Mouse (Mus musculus) neural tube, embryonic 14.5 days (tissue): ENCODE measurements around the gene Fam162a. TPM values are rescaled to one million over a fixed set of nuclear protein-coding genes. Genes with fewer than 3 reads are reported as not detected.
"Not testable (repeated sequence)": the region's sequence is repeated elsewhere in the genome, so short reads cannot be mapped to it uniquely, and the experiment has no call there.

Source experiments
- ATAC-seq: fragments of 200-750 bp; cut with Nextera tagmentation; 2 replicates; pipeline ENCODE4 v1.8.0; 2017; ENCODE audit warnings: low read depth, mild to moderate bottlenecking, moderate TSS enrichment, moderate library complexity
- H3K27ac ChIP-seq: fragments of 300-500 bp; sonication (generic); 2 replicates; pipeline ENCODE4 v1.5.1; 2014; ENCODE audit warnings: low read depth, mild to moderate bottlenecking, control low read depth, low read length, moderate library complexity, mixed read lengths
- H3K27me3 ChIP-seq: fragments of 300-500 bp; sonication (generic); 2 replicates; pipeline ENCODE4 v1.6.1; 2014; ENCODE audit warnings: low read length; ENCODE audit not compliant: control insufficient read depth, insufficient read depth
- H3K36me3 ChIP-seq: fragments of 300-500 bp; sonication (generic); 2 replicates; pipeline ENCODE4 v1.6.1; 2014; ENCODE audit warnings: low read length, mixed read lengths; ENCODE audit not compliant: control insufficient read depth, insufficient read depth
- H3K4me1 ChIP-seq: fragments of 300-500 bp; sonication (generic); 2 replicates; pipeline ENCODE4 v1.6.1; 2014; ENCODE audit warnings: low read length; ENCODE audit not compliant: control insufficient read depth, insufficient read depth
- H3K4me2 ChIP-seq: fragments of 300-500 bp; sonication (generic); 2 replicates; pipeline ENCODE4 v1.6.1; 2014; ENCODE audit warnings: mild to moderate bottlenecking, low read depth, low read length, control low read depth
- H3K4me3 ChIP-seq: fragments of 300-500 bp; sonication (generic); 2 replicates; pipeline ENCODE4 v1.5.1; 2014; ENCODE audit warnings: low read depth, low read length, control low read depth, mixed read lengths
- H3K9ac ChIP-seq: fragments of 300-500 bp; sonication (generic); replicated peaks from 2 replicates; pipeline ENCODE4 v1.6.1; 2014; ENCODE audit warnings: low read depth, mild to moderate bottlenecking, control low read depth, low read length, mixed read lengths
- H3K9me3 ChIP-seq: fragments of 300-500 bp; sonication (generic); 2 replicates; pipeline ENCODE4 v1.6.1; 2016; ENCODE audit warnings: low read length; ENCODE audit not compliant: control insufficient read depth
- WGBS: fragments of 180-500 bp; shearing (Covaris S2); extraction: QIAGEN DNeasy Blood & Tissue Kit; methylation state at CpG from one replicate; pipeline ENCODE4 v1.1.7; 2014; 5-methylcytosine and 5-hydroxymethylcytosine counted together
- polyA plus RNA-seq: library from polyadenylated mRNA; unstranded; fragments of >200 nt; fragmentation: Nextera tagmentation; extraction: Ambion mirVana; gene quantifications from 2 replicates; pipeline ENCODE4 v1.2.1, GENCODE M21; 2014

Fam162a gene
- polyA plus RNA-seq, 1 experiment from 2014 or later, result 125 TPM

- Histone ChIP-seq H3K4me3 (no peak overlapping the region), H3K27me3 (no peaks in the 10 kb centered on the region), H3K4me1 (peaks cover 14% of the 10 kb centered on the region; the same call in 1 of the 2 replicates), H3K27ac (no peak overlapping the region), H3K36me3 (no peaks in the 10 kb centered on the region), H3K4me2 (no peak overlapping the region), H3K9ac (no peak overlapping the region), H3K9me3 (no peaks in the 10 kb centered on the region)
- ATAC-seq, result no peak
- WGBS, result 50% methylated on average over 3 of the region's 3 CpGs
These were observed 3.0 kb downstream of the Fam162a start for GRCm38 (mm10) chr16:36068356-36068755.

- Histone ChIP-seq H3K9me3 (no peaks in the 10 kb centered on the region), H3K9ac (no peak overlapping the region), H3K4me2 (no peak overlapping the region), H3K27ac (no peak overlapping the region), H3K4me1 (peaks cover 14% of the 10 kb centered on the region; the same call in 1 of the 2 replicates), H3K27me3 (no peaks in the 10 kb centered on the region), H3K4me3 (no peak overlapping the region), H3K36me3 (no peaks in the 10 kb centered on the region)
- WGBS, result 78% methylated on average over 2 of the region's 2 CpGs
- ATAC-seq, result no peak
These were observed 3.7 kb downstream of the Fam162a start for GRCm38 (mm10) chr16:36067694-36068093.

GRCm38 (mm10) chr16:36064904-36065303, 6.5 kb downstream of the Fam162a start:
- Histone ChIP-seq H3K36me3 (no peaks in the 10 kb centered on the region), H3K27ac (no peak overlapping the region), H3K27me3 (no peaks in the 10 kb centered on the region), H3K9ac (no peak overlapping the region), H3K4me2 (no peak overlapping the region), H3K9me3 (no peaks in the 10 kb centered on the region), H3K4me1 (peaks cover 8% of the 10 kb centered on the region; the same call in 1 of the 2 replicates), H3K4me3 (no peak overlapping the region)
- ATAC-seq, result no peak
- 90% methylated on average over 5 of the region's 5 CpGs for WGBS

GRCm38 (mm10) chr16:36063315-36063714, 8.1 kb downstream of the Fam162a start:
- ATAC-seq, result no peak
- H3K4me1 ChIP-seq, result no peaks in the 10 kb centered on the region
- H3K27ac ChIP-seq, result no peak overlapping the region
- H3K36me3 ChIP-seq, result no peaks in the 10 kb centered on the region
- no peak overlapping the region for H3K4me2 ChIP-seq
- H3K9me3 ChIP-seq, result no peaks in the 10 kb centered on the region
- no peaks in the 10 kb centered on the region for H3K27me3 ChIP-seq
- H3K9ac ChIP-seq, result no peak overlapping the region
- WGBS, result 66% methylated on average over 2 of the region's 2 CpGs
- H3K4me3 ChIP-seq, result no peak overlapping the region

- H3K9ac ChIP-seq, H3K27me3 ChIP-seq, H3K27ac ChIP-seq, H3K36me3 ChIP-seq, H3K4me2 ChIP-seq, ATAC-seq, H3K9me3 ChIP-seq, H3K4me3 ChIP-seq, H3K4me1 ChIP-seq: not testable (repeated sequence)
- 100% methylated on average over 1 of the region's 1 CpGs for WGBS
These were observed 8.9 kb downstream of the Fam162a start for GRCm38 (mm10) chr16:36062534-36062933.

- Histone ChIP-seq H3K27me3 (no peaks in the 10 kb centered on the region), H3K27ac (no peak overlapping the region), H3K9me3 (no peaks in the 10 kb centered on the region), H3K9ac (no peak overlapping the region), H3K4me3 (no peak overlapping the region), H3K4me1 (no peaks in the 10 kb centered on the region), H3K36me3 (no peaks in the 10 kb centered on the region), H3K4me2 (no peak overlapping the region)
- WGBS, result 89% methylated on average over 8 of the region's 8 CpGs
- no peak for ATAC-seq
These were observed 13.4 kb downstream of the Fam162a start for GRCm38 (mm10) chr16:36057933-36058475.

GRCm38 (mm10) chr16:36056416-36056815, 15.0 kb downstream of the Fam162a start:
- H3K36me3 ChIP-seq, result no peaks in the 10 kb centered on the region
- no peaks in the 10 kb centered on the region for H3K4me1 ChIP-seq
- H3K9ac ChIP-seq, result no peak overlapping the region
- no peaks in the 10 kb centered on the region for H3K27me3 ChIP-seq
- no peak overlapping the region for H3K4me2 ChIP-seq
- H3K27ac ChIP-seq, result no peak overlapping the region
- 88% methylated on average over 11 of the region's 11 CpGs for WGBS
- H3K4me3 ChIP-seq, result no peak overlapping the region
- H3K9me3 ChIP-seq, result no peaks in the 10 kb centered on the region
- ATAC-seq, result no peak

GRCm38 (mm10) chr16:36054920-36055319, 16.5 kb downstream of the Fam162a start:
- no peak overlapping the region for H3K4me2 ChIP-seq
- H3K4me3 ChIP-seq, result no peak overlapping the region
- H3K27ac ChIP-seq, result no peak overlapping the region
- no peak for ATAC-seq
- no peak overlapping the region for H3K9ac ChIP-seq
- H3K27me3 ChIP-seq, result no peaks in the 10 kb centered on the region
- WGBS, result 98% methylated on average over 8 of the region's 8 CpGs
- H3K36me3 ChIP-seq, result peaks cover under 1% of the 10 kb centered on the region; the same call in 1 of the 2 replicates
- no peaks in the 10 kb centered on the region for H3K9me3 ChIP-seq
- no peaks in the 10 kb centered on the region for H3K4me1 ChIP-seq

GRCm38 (mm10) chr16:36053524-36054275, 17.7 kb downstream of the Fam162a start:
- Histone ChIP-seq H3K9me3 (no peaks in the 10 kb centered on the region), H3K36me3 (peaks cover 9% of the 10 kb centered on the region; the same call in 1 of the 2 replicates), H3K27ac (no peak overlapping the region), H3K4me1 (no peaks in the 10 kb centered on the region), H3K4me2 (no peak overlapping the region), H3K27me3 (no peaks in the 10 kb centered on the region), H3K9ac (no peak overlapping the region), H3K4me3 (no peak overlapping the region)
- no peak for ATAC-seq
- WGBS, result 95% methylated on average over 6 of the region's 6 CpGs
